Mouse (Mus musculus) testis, adult 2 months (tissue): ENCODE measurements around the gene Slc4a1. TPM values are rescaled to one million over a fixed set of nuclear protein-coding genes. Genes with fewer than 3 reads are reported as not detected.

Source experiments
- H3K27ac ChIP-seq: fragments of 200-500 bp; 2 replicates; pipeline ENCODE4 v1.5.1; 2012; ENCODE audit warnings: low read depth, low read length; ENCODE audit not compliant: control insufficient read depth, insufficient read depth
- H3K27me3 ChIP-seq: fragments of 200-500 bp; 2 replicates; pipeline ENCODE4 v1.6.1; 2012; ENCODE audit warnings: mild to moderate bottlenecking, low read length, moderate library complexity; ENCODE audit not compliant: control insufficient read depth, insufficient read depth
- H3K36me3 ChIP-seq: fragments of 200-500 bp; 2 replicates; pipeline ENCODE4 v1.6.1; 2012; ENCODE audit warnings: mild to moderate bottlenecking, low read length; ENCODE audit not compliant: control insufficient read depth, insufficient read depth
- H3K4me1 ChIP-seq: fragments of 200-500 bp; 2 replicates; pipeline ENCODE4 v1.6.1; 2012; ENCODE audit warnings: low read length; ENCODE audit not compliant: control insufficient read depth, insufficient read depth
- H3K4me3 ChIP-seq: fragments of 200-500 bp; 2 replicates; pipeline ENCODE4 v1.5.1; 2012; ENCODE audit warnings: low read depth, mild to moderate bottlenecking, low read length, moderate library complexity, mixed read lengths; ENCODE audit not compliant: control insufficient read depth
- CTCF ChIP-seq: fragments of 200-500 bp; IDR thresholded peaks from 2 replicates; pipeline ENCODE4 v1.5.1; 2012; ENCODE audit warnings: low read depth, mild to moderate bottlenecking, inconsistent platforms, low read length, moderate library complexity; ENCODE audit not compliant: control insufficient read depth, insufficient read depth, insufficient replicate concordance
- POLR2A ChIP-seq: fragments of 200-500 bp; IDR thresholded peaks from 2 replicates; pipeline ENCODE4 v1.6.1; 2012; ENCODE audit warnings: low read depth, mild to moderate bottlenecking, inconsistent platforms, low read length, moderate library complexity; ENCODE audit not compliant: control insufficient read depth
- polyA plus RNA-seq: library from polyadenylated mRNA; depleted of rRNA; stranded (reverse); fragments of >200 nt; gene quantifications from 2 replicates; pipeline ENCODE4 v1.2.3, GENCODE M21; 2012

Slc4a1 gene
- polyA plus RNA-seq, 1 experiment: not detected

DNA sequence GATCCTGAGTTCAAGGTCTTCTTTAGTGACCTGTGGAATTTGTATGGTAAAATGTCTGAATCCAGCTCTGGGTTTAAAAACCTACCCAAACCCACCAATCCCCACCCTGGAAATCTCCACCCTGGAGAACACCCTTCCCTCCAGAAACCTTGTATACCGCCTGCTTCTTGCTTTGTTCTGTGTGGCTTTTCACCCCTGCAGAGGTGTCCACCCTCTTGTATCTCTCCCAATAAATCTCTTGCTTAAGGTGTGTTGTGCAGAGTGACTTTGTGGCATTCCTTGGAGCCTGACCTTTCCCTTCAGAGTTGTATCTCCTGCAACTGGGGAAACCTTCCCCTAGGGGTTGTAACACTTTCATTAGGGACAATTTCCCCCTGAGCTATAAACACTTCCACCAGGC is 28.1 kb downstream of the Slc4a1 start:
- TF ChIP-seq CTCF: no peak
- TF ChIP-seq POLR2A: no peak
- H3K36me3 ChIP-seq: no peaks in the 10 kb centered on the region
- H3K4me3 ChIP-seq: no peak overlapping the region
- no peaks in the 10 kb centered on the region for H3K27me3 ChIP-seq
- no peak overlapping the region for H3K27ac ChIP-seq
- peaks cover 2% of the 10 kb centered on the region; the same call in 1 of the 2 replicates for H3K4me1 ChIP-seq

DNA sequence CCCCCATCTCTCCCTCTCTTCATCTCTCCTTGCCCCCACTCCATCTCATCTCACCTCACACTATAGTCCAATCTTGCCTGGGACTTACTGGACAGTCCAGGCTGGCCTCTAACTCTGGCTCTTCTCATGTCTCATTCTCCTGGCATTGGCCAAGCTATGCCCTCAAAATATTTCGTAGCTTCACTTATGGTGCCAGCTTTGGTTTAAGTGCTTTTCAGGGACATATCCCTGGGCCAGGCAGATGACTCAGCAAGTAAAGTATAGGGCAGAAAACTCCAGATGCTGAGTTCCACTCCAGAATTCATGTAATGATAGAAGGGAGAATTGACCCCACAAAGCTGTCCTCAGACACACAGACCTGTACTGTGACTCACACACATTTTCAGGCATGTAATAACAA is 29.8 kb downstream of the Slc4a1 start:
- H3K4me1 ChIP-seq: peaks cover 2% of the 10 kb centered on the region; the same call in 1 of the 2 replicates
- no peak overlapping the region for H3K27ac ChIP-seq
- H3K36me3 ChIP-seq: no peaks in the 10 kb centered on the region
- no peak for TF ChIP-seq CTCF
- TF ChIP-seq POLR2A: no peak
- H3K27me3 ChIP-seq: no peaks in the 10 kb centered on the region
- no peak overlapping the region for H3K4me3 ChIP-seq

DNA sequence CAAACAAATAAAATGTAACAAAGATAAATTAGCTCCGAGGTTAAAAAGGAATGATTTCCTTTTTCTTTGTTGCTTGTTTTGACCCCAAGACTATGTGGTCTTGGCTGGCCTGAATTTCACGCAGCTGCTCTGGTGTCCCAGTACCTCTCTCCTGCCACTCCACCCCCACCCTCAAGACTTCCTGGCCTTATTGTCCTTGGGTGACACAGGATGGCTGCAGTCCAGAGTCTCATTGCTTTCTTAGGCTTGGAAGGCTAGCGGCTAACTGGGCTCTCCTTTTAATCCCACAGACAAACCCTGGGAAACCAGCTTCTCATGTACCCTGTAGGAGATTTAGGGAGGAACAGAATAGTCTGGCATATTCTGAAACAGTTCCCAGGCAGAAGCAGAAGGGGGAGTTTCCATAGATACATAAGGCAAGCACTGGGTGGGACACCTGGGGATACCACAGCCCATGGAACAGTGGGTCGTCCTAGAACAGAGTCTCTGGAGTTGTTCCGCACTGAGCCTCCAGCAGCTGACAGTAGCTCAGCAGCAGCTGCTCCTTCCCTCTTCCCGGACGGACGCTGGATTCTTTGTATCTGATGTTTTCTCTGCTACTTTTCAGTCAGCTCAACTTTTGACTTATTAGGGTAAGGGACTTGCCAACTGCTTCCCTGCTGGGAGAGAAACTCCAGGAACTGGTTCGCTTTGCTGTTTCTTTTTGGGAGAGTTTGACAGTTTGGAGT is 30.9 kb downstream of the Slc4a1 start:
- H3K36me3 ChIP-seq: no peaks in the 10 kb centered on the region
- no peak overlapping the region for H3K4me3 ChIP-seq
- TF ChIP-seq POLR2A: no peak
- no peak for TF ChIP-seq CTCF
- H3K27me3 ChIP-seq: no peaks in the 10 kb centered on the region
- H3K27ac ChIP-seq: no peak overlapping the region
- H3K4me1 ChIP-seq: peaks cover 2% of the 10 kb centered on the region; the same call in 1 of the 2 replicates

DNA sequence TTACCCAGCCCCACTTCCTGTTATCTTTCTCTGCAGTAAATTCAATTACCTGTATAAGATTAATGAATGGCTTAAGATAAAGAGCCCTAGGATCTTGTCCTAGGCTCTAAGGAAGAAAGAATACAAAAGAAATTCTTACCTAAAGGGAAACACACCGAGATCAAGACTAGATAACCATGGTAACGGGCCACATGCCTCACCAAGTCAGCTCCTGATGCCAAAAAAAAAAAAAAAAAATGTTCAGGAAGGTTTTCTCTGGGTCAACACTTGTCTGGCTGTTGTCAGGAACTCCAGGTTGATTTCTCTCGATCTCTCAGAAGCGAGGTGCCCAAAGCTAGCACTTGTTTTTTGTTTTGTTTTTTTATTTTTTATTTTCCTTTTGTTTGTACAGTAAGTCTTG is 32.0 kb downstream of the Slc4a1 start:
- H3K4me3 ChIP-seq: no peak overlapping the region
- H3K27ac ChIP-seq: no peak overlapping the region
- no peaks in the 10 kb centered on the region for H3K36me3 ChIP-seq
- H3K27me3 ChIP-seq: no peaks in the 10 kb centered on the region
- TF ChIP-seq POLR2A (no peak), CTCF (no peak)
- H3K4me1 ChIP-seq: peaks cover 2% of the 10 kb centered on the region; the same call in 1 of the 2 replicates

DNA sequence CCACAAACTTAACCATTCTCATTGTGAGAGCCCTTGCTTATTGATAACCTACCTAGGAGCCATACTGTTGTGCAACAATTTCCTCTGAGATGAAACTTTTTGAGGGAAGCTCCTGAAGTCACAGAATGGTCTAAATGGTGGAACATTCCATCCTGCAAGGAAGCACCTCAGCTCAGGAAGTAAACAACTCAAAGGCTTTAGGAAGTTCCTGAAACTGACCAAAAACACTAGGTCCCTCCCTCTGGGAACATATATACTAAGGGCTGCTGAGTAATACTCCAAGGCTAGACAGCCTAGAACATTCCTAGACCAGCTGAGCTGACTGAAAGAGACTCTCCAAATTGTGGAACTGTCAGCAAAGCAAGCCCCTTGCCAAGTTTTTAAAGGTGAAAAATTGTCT is 32.9 kb downstream of the Slc4a1 start:
- Histone ChIP-seq H3K27ac (no peak overlapping the region), H3K4me3 (no peak overlapping the region), H3K27me3 (no peaks in the 10 kb centered on the region), H3K4me1 (peaks cover 2% of the 10 kb centered on the region; the same call in 1 of the 2 replicates), H3K36me3 (no peaks in the 10 kb centered on the region)
- TF ChIP-seq CTCF (no peak), POLR2A (no peak)

DNA sequence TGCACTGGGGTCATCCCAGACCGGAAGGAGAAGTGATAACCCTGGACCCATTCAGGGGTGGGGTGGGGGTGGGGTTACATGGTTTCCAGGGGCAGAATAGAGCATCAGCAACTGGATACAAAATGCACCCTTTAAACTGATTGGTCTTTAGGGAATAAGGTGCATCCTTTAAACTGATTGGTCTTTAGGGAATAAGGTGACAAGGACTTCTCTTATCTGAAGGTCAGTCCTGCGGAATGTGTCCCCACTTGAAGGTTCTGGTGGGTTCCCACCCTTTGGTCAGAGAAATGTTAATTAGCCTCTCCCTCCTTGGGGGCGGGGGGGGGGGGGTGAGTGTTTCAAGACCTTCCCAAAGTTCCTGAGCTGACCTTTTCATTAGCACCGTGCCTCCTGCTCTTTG is 34.2 kb downstream of the Slc4a1 start:
- TF ChIP-seq POLR2A: no peak
- no peak for TF ChIP-seq CTCF
- H3K4me1 ChIP-seq: peaks cover 2% of the 10 kb centered on the region; the same call in 1 of the 2 replicates
- H3K27ac ChIP-seq: no peak overlapping the region

DNA sequence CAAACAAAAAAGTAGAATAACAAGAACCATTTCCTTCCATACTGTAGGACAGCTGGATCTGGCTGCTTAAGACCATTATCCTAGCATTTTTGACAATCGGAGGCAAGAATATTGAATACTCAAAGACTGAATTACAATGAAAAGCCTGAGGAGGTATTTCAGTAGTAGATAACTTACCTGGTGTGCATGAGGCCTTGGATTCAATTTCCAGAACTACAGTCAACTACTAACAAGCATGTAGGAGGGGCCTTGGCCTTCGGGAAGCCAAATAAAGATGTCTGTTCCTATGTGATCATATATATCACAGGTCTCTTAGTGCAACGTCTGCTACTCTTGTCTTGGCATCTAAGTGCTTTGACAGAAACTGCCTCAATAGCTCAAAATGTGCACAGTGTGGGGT is 36.0 kb downstream of the Slc4a1 start:
- Histone ChIP-seq H3K36me3 (no peaks in the 10 kb centered on the region), H3K4me3 (no peak overlapping the region), H3K27ac (no peak overlapping the region), H3K27me3 (no peaks in the 10 kb centered on the region), H3K4me1 (peaks cover under 1% of the 10 kb centered on the region; the same call in 1 of the 2 replicates)
- no peak for TF ChIP-seq CTCF
- no peak for TF ChIP-seq POLR2A

More for the DNA sequence above, 34.2 kb downstream of the Slc4a1 start:
- no peaks in the 10 kb centered on the region for H3K27me3 ChIP-seq
- no peak overlapping the region for H3K4me3 ChIP-seq
- no peaks in the 10 kb centered on the region for H3K36me3 ChIP-seq
